Mouse (Mus musculus): ENCODE data around the gene Mrps24. TPM values are rescaled to one million over a fixed set of nuclear protein-coding genes. Genes with fewer than 3 reads are reported as not detected.

Gene Mrps24
- polyA plus RNA-seq (2015; fragmentation: Nextera tagmentation; extraction: Ambion mirVana): 85.2 and 88.3 TPM in 2 replicates

DNA sequence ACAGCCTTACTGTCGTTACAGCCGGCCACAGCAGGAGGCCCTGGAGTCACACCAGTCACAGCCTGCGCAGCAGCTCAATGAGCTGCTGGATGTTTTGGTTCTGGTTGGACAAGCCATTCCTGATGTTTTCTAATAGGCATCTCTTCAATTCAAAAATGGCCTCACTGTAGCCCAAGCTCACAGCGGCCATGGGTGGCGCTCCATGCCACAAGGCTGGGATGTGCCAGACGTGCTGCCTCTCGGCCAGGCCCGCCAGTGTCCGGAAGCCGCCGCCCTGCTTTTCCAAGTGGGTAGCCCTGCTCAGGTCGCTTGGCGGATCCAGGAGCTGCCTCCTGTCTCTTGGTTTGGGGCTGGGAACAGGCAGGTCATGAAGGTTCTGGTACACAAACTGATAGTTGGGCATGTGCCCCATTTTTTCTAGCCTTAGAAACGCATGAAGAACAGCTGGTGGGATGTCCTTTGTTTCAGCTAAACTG, at the start of gene Mrps24:
Gene Mrps24 (minus strand): TSS at position 51 of the 476 bp plus-strand sequence.
- no peak within 1 kb of the TSS for H3K9ac ChIP-seq (ENCODE audit: low read depth, low read length)
- no peak within 1 kb of the TSS for H3K4me3 ChIP-seq (ENCODE audit: low read depth, low read length)
- 82% methylated on average over 14 of the region's 14 CpGs for WGBS (ENCODE audit: insufficient replicate concordance)
- no peaks in the 10 kb centered on the region for H3K4me1 ChIP-seq (ENCODE audit: control insufficient read depth, low read depth, low read length)
- ATAC-seq (ENCODE audit: low read depth): no peak
- H3K4me2 ChIP-seq (ENCODE audit: low read depth, low read length): no peak within 1 kb of the TSS
- H3K27me3 ChIP-seq (ENCODE audit: control insufficient read depth, insufficient read depth, low read depth, low read length): no peaks in the 10 kb centered on the region
- peaks cover 20% of the 10 kb centered on the region for H3K36me3 ChIP-seq (ENCODE audit: control insufficient read depth, insufficient read depth)
- no peaks in the 10 kb centered on the region for H3K9me3 ChIP-seq (replicated peaks; ENCODE audit: control insufficient read depth, low read length)
- H3K27ac ChIP-seq (ENCODE audit: low read length): no peak within 1 kb of the TSS

GRCm38 (mm10) chr11:5762633-5762982, 47.1 kb upstream of the Mrps24 start:
- no peaks in the 10 kb centered on the region for H3K9me3 ChIP-seq (replicated peaks; ENCODE audit: control insufficient read depth, low read length)
- no peaks in the 10 kb centered on the region for H3K36me3 ChIP-seq (ENCODE audit: control insufficient read depth, insufficient read depth)
- no peak for ATAC-seq (ENCODE audit: low read depth)
- H3K27me3 ChIP-seq (ENCODE audit: control insufficient read depth, insufficient read depth, low read depth, low read length): no peaks in the 10 kb centered on the region
- peak overlapping the region; percentile 88 for H3K4me2 ChIP-seq (ENCODE audit: low read depth, low read length)
- WGBS (ENCODE audit: insufficient replicate concordance): 6% methylated on average over 6 of the region's 6 CpGs
- H3K4me1 ChIP-seq (ENCODE audit: control insufficient read depth, low read depth, low read length): peaks cover 13% of the 10 kb centered on the region
- H3K27ac ChIP-seq (ENCODE audit: low read length): peak overlapping the region; percentile 72
- H3K9ac ChIP-seq (ENCODE audit: low read depth, low read length): peak overlapping the region; percentile 88
- H3K4me3 ChIP-seq (ENCODE audit: low read depth, low read length): peak overlapping the region; percentile 86

GRCm38 (mm10) chr11:5761820-5762632, 46.5 kb upstream of the Mrps24 start, which contains the start of gene Urgcp:
Urgcp (minus strand) TSS chr11:5762376.
- Histone ChIP-seq H3K9me3 (replicated peaks; ENCODE audit: control insufficient read depth, low read length) (no peaks in the 10 kb centered on the region), H3K4me3 (ENCODE audit: low read depth, low read length) (peak within 1 kb of the TSS; percentile 86), H3K27me3 (ENCODE audit: control insufficient read depth, insufficient read depth, low read depth, low read length) (no peaks in the 10 kb centered on the region), H3K4me2 (ENCODE audit: low read depth, low read length) (peak within 1 kb of the TSS; percentile 88), H3K4me1 (ENCODE audit: control insufficient read depth, low read depth, low read length) (peaks cover 13% of the 10 kb centered on the region), H3K27ac (ENCODE audit: low read length) (peak within 1 kb of the TSS; percentile 96), H3K36me3 (ENCODE audit: control insufficient read depth, insufficient read depth) (no peaks in the 10 kb centered on the region), H3K9ac (ENCODE audit: low read depth, low read length) (peak within 1 kb of the TSS; percentile 88)
- peak; percentile 97 for ATAC-seq (ENCODE audit: low read depth)
- WGBS (ENCODE audit: insufficient replicate concordance): under 1% methylated on average over 68 of the region's 68 CpGs

GRCm38 (mm10) chr11:5753755-5754154, 38.3 kb upstream of the Mrps24 start:
- no peaks in the 10 kb centered on the region for H3K4me1 ChIP-seq (ENCODE audit: control insufficient read depth, low read depth, low read length)
- H3K27me3 ChIP-seq (ENCODE audit: control insufficient read depth, insufficient read depth, low read depth, low read length): no peaks in the 10 kb centered on the region
- no peaks in the 10 kb centered on the region for H3K36me3 ChIP-seq (ENCODE audit: control insufficient read depth, insufficient read depth)
- 92% methylated on average over 2 of the region's 2 CpGs for WGBS (ENCODE audit: insufficient replicate concordance)
- H3K4me3 ChIP-seq (ENCODE audit: low read depth, low read length): no peak overlapping the region
- no peak overlapping the region for H3K27ac ChIP-seq (ENCODE audit: low read length)
- H3K4me2 ChIP-seq (ENCODE audit: low read depth, low read length): no peak overlapping the region
- no peak for ATAC-seq (ENCODE audit: low read depth)
- peaks cover 8% of the 10 kb centered on the region for H3K9me3 ChIP-seq (replicated peaks; ENCODE audit: control insufficient read depth, low read length)
- no peak overlapping the region for H3K9ac ChIP-seq (ENCODE audit: low read depth, low read length)

DNA sequence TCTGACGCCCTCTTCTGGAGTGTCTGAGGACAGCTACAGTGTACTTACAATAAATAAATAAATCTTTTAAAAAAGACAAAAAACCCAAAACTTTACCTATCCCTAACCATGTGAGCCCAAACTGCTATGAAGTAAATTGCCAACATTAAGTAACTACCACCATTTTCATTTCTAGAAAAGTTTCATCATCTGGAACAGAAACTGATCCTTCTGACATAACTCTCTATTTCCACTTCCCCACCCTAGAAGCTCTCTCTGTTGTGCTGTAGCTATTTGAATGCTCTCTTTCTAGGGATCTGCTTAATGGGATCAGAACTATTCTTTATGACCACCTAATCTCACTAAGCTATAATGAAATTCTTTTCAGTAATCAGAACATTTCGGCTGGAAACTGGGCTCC, 29.5 kb upstream of the Mrps24 start:
- peaks cover 4% of the 10 kb centered on the region for H3K4me1 ChIP-seq (ENCODE audit: control insufficient read depth, low read depth, low read length)
- 63% methylated on average over 2 of the region's 2 CpGs for WGBS (ENCODE audit: insufficient replicate concordance)
- no peaks in the 10 kb centered on the region for H3K9me3 ChIP-seq (replicated peaks; ENCODE audit: control insufficient read depth, low read length)
- ATAC-seq (ENCODE audit: low read depth): no peak
- no peak overlapping the region for H3K4me2 ChIP-seq (ENCODE audit: low read depth, low read length)
- H3K4me3 ChIP-seq (ENCODE audit: low read depth, low read length): no peak overlapping the region
- H3K36me3 ChIP-seq (ENCODE audit: control insufficient read depth, insufficient read depth): no peaks in the 10 kb centered on the region
- no peak overlapping the region for H3K27ac ChIP-seq (ENCODE audit: low read length)
- H3K27me3 ChIP-seq (ENCODE audit: control insufficient read depth, insufficient read depth, low read depth, low read length): no peaks in the 10 kb centered on the region
- H3K9ac ChIP-seq (ENCODE audit: low read depth, low read length): no peak overlapping the region

- no peak overlapping the region for H3K4me3 ChIP-seq (ENCODE audit: low read depth, low read length)
- no peaks in the 10 kb centered on the region for H3K9me3 ChIP-seq (replicated peaks; ENCODE audit: control insufficient read depth, low read length)
- H3K4me2 ChIP-seq (ENCODE audit: low read depth, low read length): no peak overlapping the region; the same call in 1 of the 2 replicates
- H3K27ac ChIP-seq (ENCODE audit: low read length): no peak overlapping the region
- 66% methylated on average over 7 of the region's 7 CpGs for WGBS (ENCODE audit: insufficient replicate concordance)
- no peaks in the 10 kb centered on the region for H3K36me3 ChIP-seq (ENCODE audit: control insufficient read depth, insufficient read depth)
- ATAC-seq (ENCODE audit: low read depth): no peak
- peaks cover 12% of the 10 kb centered on the region for H3K4me1 ChIP-seq (ENCODE audit: control insufficient read depth, low read depth, low read length)
- H3K27me3 ChIP-seq (ENCODE audit: control insufficient read depth, insufficient read depth, low read depth, low read length): no peaks in the 10 kb centered on the region
- H3K9ac ChIP-seq (ENCODE audit: low read depth, low read length): no peak overlapping the region
These were observed 26.6 kb upstream of the Mrps24 start for GRCm38 (mm10) chr11:5742106-5742505.

GRCm38 (mm10) chr11:5740965-5741627, 25.6 kb upstream of the Mrps24 start:
- Histone ChIP-seq H3K4me2 (ENCODE audit: low read depth, low read length) (peak overlapping the region; percentile 87), H3K4me1 (ENCODE audit: control insufficient read depth, low read depth, low read length) (peaks cover 12% of the 10 kb centered on the region), H3K27me3 (ENCODE audit: control insufficient read depth, insufficient read depth, low read depth, low read length) (no peaks in the 10 kb centered on the region), H3K9me3 (replicated peaks; ENCODE audit: control insufficient read depth, low read length) (no peaks in the 10 kb centered on the region), H3K27ac (ENCODE audit: low read length) (peak overlapping the region; percentile 87), H3K4me3 (ENCODE audit: low read depth, low read length) (peak overlapping the region; percentile 98), H3K36me3 (ENCODE audit: control insufficient read depth, insufficient read depth) (no peaks in the 10 kb centered on the region), H3K9ac (ENCODE audit: low read depth, low read length) (peak overlapping the region; percentile 99)
- ATAC-seq (ENCODE audit: low read depth): peak; percentile 99
- WGBS (ENCODE audit: insufficient replicate concordance): under 1% methylated on average over 49 of the region's 50 CpGs

GRCm38 (mm10) chr11:5740599-5740964, 25.1 kb upstream of the Mrps24 start:
- H3K4me1 ChIP-seq (ENCODE audit: control insufficient read depth, low read depth, low read length): peaks cover 12% of the 10 kb centered on the region
- H3K9ac ChIP-seq (ENCODE audit: low read depth, low read length): peak overlapping the region; percentile 99
- no peaks in the 10 kb centered on the region for H3K9me3 ChIP-seq (replicated peaks; ENCODE audit: control insufficient read depth, low read length)
- H3K4me3 ChIP-seq (ENCODE audit: low read depth, low read length): peak overlapping the region; percentile 98
- H3K4me2 ChIP-seq (ENCODE audit: low read depth, low read length): peak overlapping the region; percentile 87
- peak; percentile 39 for ATAC-seq (ENCODE audit: low read depth)
- H3K27ac ChIP-seq (ENCODE audit: low read length): peak overlapping the region; percentile 87
- 1% methylated on average over 26 of the region's 26 CpGs for WGBS (ENCODE audit: insufficient replicate concordance)
- H3K36me3 ChIP-seq (ENCODE audit: control insufficient read depth, insufficient read depth): no peaks in the 10 kb centered on the region
- no peaks in the 10 kb centered on the region for H3K27me3 ChIP-seq (ENCODE audit: control insufficient read depth, insufficient read depth, low read depth, low read length)

DNA sequence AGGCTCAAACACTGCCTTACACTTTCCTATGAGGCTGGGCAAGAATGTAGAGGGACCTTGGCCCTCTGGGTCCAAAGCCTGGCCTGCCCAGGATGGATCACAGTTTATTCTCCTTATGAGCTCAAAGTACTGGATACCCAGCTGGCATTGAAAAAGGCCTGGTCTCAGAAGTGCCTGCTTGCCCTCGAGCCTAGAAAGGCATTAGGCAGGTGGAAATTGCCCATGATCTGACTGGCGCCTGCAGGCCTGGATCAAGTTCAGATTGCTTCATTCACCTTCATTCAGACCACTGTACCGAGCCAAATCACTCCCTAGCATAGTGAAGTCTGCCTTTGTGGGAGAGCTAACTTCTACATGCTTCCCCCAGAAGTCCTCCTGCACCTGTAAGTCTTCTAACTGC, 24.4 kb upstream of the Mrps24 start:
- no peak overlapping the region for H3K27ac ChIP-seq (ENCODE audit: low read length)
- H3K27me3 ChIP-seq (ENCODE audit: control insufficient read depth, insufficient read depth, low read depth, low read length): no peaks in the 10 kb centered on the region
- no peaks in the 10 kb centered on the region for H3K9me3 ChIP-seq (replicated peaks; ENCODE audit: control insufficient read depth, low read length)
- no peaks in the 10 kb centered on the region for H3K36me3 ChIP-seq (ENCODE audit: control insufficient read depth, insufficient read depth)
- H3K4me2 ChIP-seq (ENCODE audit: low read depth, low read length): peak overlapping the region; percentile 87
- H3K4me3 ChIP-seq (ENCODE audit: low read depth, low read length): peak overlapping the region; percentile 98
- no peak for ATAC-seq (ENCODE audit: low read depth)
- H3K9ac ChIP-seq (ENCODE audit: low read depth, low read length): peak overlapping the region; percentile 19
- 64% methylated on average over 3 of the region's 3 CpGs for WGBS (ENCODE audit: insufficient replicate concordance)
- H3K4me1 ChIP-seq (ENCODE audit: control insufficient read depth, low read depth, low read length): peaks cover 12% of the 10 kb centered on the region
